Mouse (Mus musculus): ENCODE results near the gene Hyal3.

- TF ChIP-seq CTCF (IDR thresholded peaks at IDR 0.05): no peak
- no peak for TF ChIP-seq EP300 (IDR thresholded peaks at IDR 0.05)
These were observed 26.0 kb downstream of the Hyal3 start for GRCm38 (mm10) chr9:107606591-107606990.

All from lung, postnatal 0 days (tissue).